Mouse (Mus musculus): ENCODE data around the gene 1700067K01Rik. TPM values are rescaled to one million over a fixed set of nuclear protein-coding genes. Genes with fewer than 3 reads are reported as not detected.

1700067K01Rik gene
- total and polyA plus RNA-seq, 3 experiments, result 0.53 to 0.69 TPM; not detected in 1

- H3K4me1 ChIP-seq (ENCODE audit: control insufficient read depth in 1 of 2, insufficient read depth in 2 of 2, low read length in 2 of 2), result peaks cover 0 to 9% of the 10 kb centered on the region in 2 experiments; a peak in 1 of 4 replicates
- peak; percentile 98 for DNase-seq (ENCODE audit: low read depth, low spot score)
- peaks cover 0 to 4% of the 10 kb centered on the region in 2 experiments; a peak in 3 of 4 replicates for H3K36me3 ChIP-seq (ENCODE audit: control insufficient read depth in 1 of 2, insufficient read depth in 2 of 2, low read length in 2 of 2)
These were observed 28.9 kb upstream of the 1700067K01Rik start, which contains the start of gene Prkaca for GRCm38 (mm10) chr8:83972150-83973120. Gene Prkaca, plus strand, starts transcription at chr8:83972993.

GRCm38 (mm10) chr8:83973161-83974031, 27.9 kb upstream of the 1700067K01Rik start:
- peak overlapping the region; percentile 60 to 82 for H3K4me3 ChIP-seq (ENCODE audit: control insufficient read depth in 1 of 2, insufficient read depth in 1 of 2, low read depth in 2 of 2, low read length in 2 of 2)
- H3K79me2 ChIP-seq (ENCODE audit: control insufficient read depth, insufficient read depth, low read length, poor library complexity), result peaks cover 8% of the 10 kb centered on the region
- peak overlapping the region; percentile 78 for H3K9ac ChIP-seq (ENCODE audit: control insufficient read depth, low read depth, low read length, poor library complexity, severe bottlenecking)
- H3K36me3 ChIP-seq (ENCODE audit: control insufficient read depth in 1 of 2, insufficient read depth in 2 of 2, low read length in 2 of 2), result peaks cover 0 to 2% of the 10 kb centered on the region in 2 experiments; a peak in 3 of 4 replicates
- no peak overlapping the region for H3K27ac ChIP-seq (ENCODE audit: control insufficient read depth, low read depth, low read length)
- peaks cover 0 to 9% of the 10 kb centered on the region in 2 experiments; a peak in 1 of 4 replicates for H3K4me1 ChIP-seq (ENCODE audit: control insufficient read depth in 1 of 2, insufficient read depth in 2 of 2, low read length in 2 of 2)
- peak; percentile 35 for DNase-seq (ENCODE audit: low read depth, low spot score)
- H3K9me3 ChIP-seq (replicated peaks; ENCODE audit: insufficient read depth, low read length), result no peaks in the 10 kb centered on the region
- TF ChIP-seq NRF1 (IDR thresholded peaks at IDR 0.05; ENCODE audit: insufficient read depth, low read depth, low read length, poor library complexity, severe bottlenecking) (no peak), RCOR1 (IDR thresholded peaks at IDR 0.05; ENCODE audit: low read depth, low read length) (no peak), MAZ (IDR thresholded peaks at IDR 0.05; ENCODE audit: low read depth, low read length) (no peak), ZKSCAN1 (IDR thresholded peaks at IDR 0.05; ENCODE audit: low read depth, low read length) (no peak), POLR2AphosphoS2 (IDR thresholded peaks at IDR 0.05; ENCODE audit: low read length) (no peak), MXI1 (IDR thresholded peaks at IDR 0.05; ENCODE audit: low read depth, low read length) (no peak; the same call in 1 of the 2 replicates), E2F4 (IDR thresholded peaks at IDR 0.05; ENCODE audit: borderline replicate concordance, low read depth, low read length) (no peak), SIN3A (IDR thresholded peaks at IDR 0.05; ENCODE audit: low read length) (no peak), EP300 (IDR thresholded peaks at IDR 0.05; ENCODE audit: low read depth in 1 of 2, low read length in 2 of 2) (no peak), TCF12 (IDR thresholded peaks at IDR 0.05; ENCODE audit: low read depth, low read length) (no peak), CHD1 (IDR thresholded peaks at IDR 0.05; ENCODE audit: low read depth, low read length) (no peak), GABPA (IDR thresholded peaks at IDR 0.05; ENCODE audit: low read depth, low read length) (no peak), UBTF (IDR thresholded peaks at IDR 0.05; ENCODE audit: borderline replicate concordance, insufficient read depth, low read depth, low read length) (no peak), NELFE (IDR thresholded peaks at IDR 0.05; ENCODE audit: low read depth, low read length) (no peak), ETS1 (IDR thresholded peaks at IDR 0.05; ENCODE audit: low read depth, low read length) (no peak), MAX (IDR thresholded peaks at IDR 0.05; ENCODE audit: low read length) (no peak), POLR2AphosphoS5 (IDR thresholded peaks at IDR 0.05; ENCODE audit: borderline replicate concordance, low read depth, low read length) (no peak), TAL1 (IDR thresholded peaks at IDR 0.05; ENCODE audit: low read length) (no peak)
- no peaks in the 10 kb centered on the region for H3K27me3 ChIP-seq (ENCODE audit: control insufficient read depth in 1 of 2, insufficient read depth in 2 of 2, low read length in 2 of 2)

More at GRCm38 (mm10) chr8:83972150-83973120, 28.9 kb upstream of the 1700067K01Rik start, which contains the start of gene Prkaca:
- H3K4me3 ChIP-seq (ENCODE audit: control insufficient read depth in 1 of 2, insufficient read depth in 1 of 2, low read depth in 2 of 2, low read length in 2 of 2), result peak within 1 kb of the TSS; percentile 69 to 82
- peaks cover 8% of the 10 kb centered on the region for H3K79me2 ChIP-seq (ENCODE audit: control insufficient read depth, insufficient read depth, low read length, poor library complexity)
- H3K27me3 ChIP-seq (ENCODE audit: control insufficient read depth in 1 of 2, insufficient read depth in 2 of 2, low read length in 2 of 2), result no peaks in the 10 kb centered on the region
- TF ChIP-seq POLR2AphosphoS2 (IDR thresholded peaks at IDR 0.05; ENCODE audit: low read length), result peak; percentile 45; the same call in 1 of the 2 replicates
- peak; percentile 63 for TF ChIP-seq NELFE (IDR thresholded peaks at IDR 0.05; ENCODE audit: low read depth, low read length)
- 0 out of 2 replicates have a peak, but pooled peaks have one; percentile 55 for TF ChIP-seq ZMIZ1 (IDR thresholded peaks at IDR 0.05; ENCODE audit: low read depth, low read length)
- TF ChIP-seq MAX (IDR thresholded peaks at IDR 0.05; ENCODE audit: low read length), result peak; percentile 67; the same call in 1 of the 2 replicates
- no peak for TF ChIP-seq POLR2AphosphoS5 (IDR thresholded peaks at IDR 0.05; ENCODE audit: borderline replicate concordance, low read depth, low read length)
- TF ChIP-seq NRF1 (IDR thresholded peaks at IDR 0.05; ENCODE audit: insufficient read depth, low read depth, low read length, poor library complexity, severe bottlenecking), result peak; percentile 44; the same call in 1 of the 2 replicates
- TF ChIP-seq CHD2 (IDR thresholded peaks at IDR 0.05; ENCODE audit: low read length), result peak; percentile 87
- TF ChIP-seq JUND (IDR thresholded peaks at IDR 0.05; ENCODE audit: low read depth, low read length), result no peak
- peak; percentile 53; the same call in 1 of the 2 replicates for TF ChIP-seq SIN3A (IDR thresholded peaks at IDR 0.05; ENCODE audit: low read length)
- peak; percentile 39 to 61; a peak in 1 of 4 replicates for TF ChIP-seq POLR2A (IDR thresholded peaks at IDR 0.05; ENCODE audit: control insufficient read depth in 1 of 2, insufficient read depth in 1 of 2, low read depth in 1 of 2, low read length in 2 of 2, poor library complexity in 1 of 2)
- peak; percentile 78; the same call in 1 of the 2 replicates for TF ChIP-seq MAZ (IDR thresholded peaks at IDR 0.05; ENCODE audit: low read depth, low read length)
- no peak for TF ChIP-seq GABPA (IDR thresholded peaks at IDR 0.05; ENCODE audit: low read depth, low read length)
- no peak for TF ChIP-seq TCF12 (IDR thresholded peaks at IDR 0.05; ENCODE audit: low read depth, low read length)
- TF ChIP-seq HCFC1 (IDR thresholded peaks at IDR 0.05; ENCODE audit: low read depth, low read length), result peak; percentile 78
- peak; percentile 75 for TF ChIP-seq USF1 (IDR thresholded peaks at IDR 0.05; ENCODE audit: low read depth, low read length)
- TF ChIP-seq MXI1 (IDR thresholded peaks at IDR 0.05; ENCODE audit: low read depth, low read length), result peak; percentile 67; the same call in 1 of the 2 replicates
- peak within 1 kb of the TSS; percentile 78 for H3K9ac ChIP-seq (ENCODE audit: control insufficient read depth, low read depth, low read length, poor library complexity, severe bottlenecking)
- peak within 1 kb of the TSS; percentile 29 for H3K27ac ChIP-seq (ENCODE audit: control insufficient read depth, low read depth, low read length)
- no peaks in the 10 kb centered on the region for H3K9me3 ChIP-seq (replicated peaks; ENCODE audit: insufficient read depth, low read length)
